Mouse (Mus musculus): ENCODE measurements around the gene 4930539E08Rik. TPM values are rescaled to one million over a fixed set of nuclear protein-coding genes. Genes with fewer than 3 reads are reported as not detected.
A peak's percentile ranks its signal among the peaks of the same experiment; 100 is the strongest.

Gene 4930539E08Rik
- polyA plus RNA-seq (2012; ENCODE audit: insufficient read depth, insufficient read length, missing spikeins) = 0.20 TPM in 1 of 2 replicates, not detected in the other

GRCm38 (mm10) chr17:28915060-28915628, at the start of gene 4930539E08Rik:
Gene 4930539E08Rik (minus strand): TSS chr17:28915324.
- Histone ChIP-seq H3K4me3 (ENCODE audit: insufficient read depth, low read length) (no peak within 1 kb of the TSS), H3K27ac (ENCODE audit: insufficient read depth, low read depth, low read length) (no peak within 1 kb of the TSS), H3K4me1 (ENCODE audit: control insufficient read depth, insufficient read depth, low read length) (peaks cover 3% of the 10 kb centered on the region; the same call in 1 of the 2 replicates)
- TF ChIP-seq CTCF (IDR thresholded peaks at IDR 0.05; ENCODE audit: low read depth, low read length) (no peak), POLR2A (IDR thresholded peaks at IDR 0.05; ENCODE audit: borderline replicate concordance, low read depth, low read length) (no peak)

- Histone ChIP-seq H3K27ac (ENCODE audit: insufficient read depth, low read depth, low read length) (no peak overlapping the region), H3K4me1 (ENCODE audit: control insufficient read depth, insufficient read depth, low read length) (peaks cover 3% of the 10 kb centered on the region), H3K4me3 (ENCODE audit: insufficient read depth, low read length) (no peak overlapping the region)
- TF ChIP-seq POLR2A (IDR thresholded peaks at IDR 0.05; ENCODE audit: borderline replicate concordance, low read depth, low read length) = no peak
- TF ChIP-seq CTCF (IDR thresholded peaks at IDR 0.05; ENCODE audit: low read depth, low read length) = no peak
Observed at GRCm38 (mm10) chr17:28961596-28961995, 46.5 kb upstream of the 4930539E08Rik start.

GRCm38 (mm10) chr17:28960597-28960996, 45.5 kb upstream of the 4930539E08Rik start:
- TF ChIP-seq POLR2A (IDR thresholded peaks at IDR 0.05; ENCODE audit: borderline replicate concordance, low read depth, low read length) = no peak
- TF ChIP-seq CTCF (IDR thresholded peaks at IDR 0.05; ENCODE audit: low read depth, low read length) = no peak
- Histone ChIP-seq H3K4me1 (ENCODE audit: control insufficient read depth, insufficient read depth, low read length) (no peaks in the 10 kb centered on the region; the same call in 1 of the 2 replicates), H3K4me3 (ENCODE audit: insufficient read depth, low read length) (no peak overlapping the region), H3K27ac (ENCODE audit: insufficient read depth, low read depth, low read length) (no peak overlapping the region)

- no peak overlapping the region for H3K4me3 ChIP-seq (ENCODE audit: insufficient read depth, low read length)
- H3K4me1 ChIP-seq (ENCODE audit: control insufficient read depth, insufficient read depth, low read length) = peaks cover 24% of the 10 kb centered on the region
- TF ChIP-seq CTCF (IDR thresholded peaks at IDR 0.05; ENCODE audit: low read depth, low read length) (no peak), POLR2A (IDR thresholded peaks at IDR 0.05; ENCODE audit: borderline replicate concordance, low read depth, low read length) (no peak)
- H3K27ac ChIP-seq (ENCODE audit: insufficient read depth, low read depth, low read length) = no peak overlapping the region
Observed at GRCm38 (mm10) chr17:28954416-28954815, 39.3 kb upstream of the 4930539E08Rik start.

- no peak for TF ChIP-seq POLR2A (IDR thresholded peaks at IDR 0.05; ENCODE audit: borderline replicate concordance, low read depth, low read length)
- TF ChIP-seq CTCF (IDR thresholded peaks at IDR 0.05; ENCODE audit: low read depth, low read length) = no peak
- Histone ChIP-seq H3K4me1 (ENCODE audit: control insufficient read depth, insufficient read depth, low read length) (peaks cover 26% of the 10 kb centered on the region), H3K27ac (ENCODE audit: insufficient read depth, low read depth, low read length) (no peak overlapping the region), H3K4me3 (ENCODE audit: insufficient read depth, low read length) (peak overlapping the region; percentile 97)
Observed at GRCm38 (mm10) chr17:28953251-28953650, 38.1 kb upstream of the 4930539E08Rik start.

GRCm38 (mm10) chr17:28951831-28952799, 37.0 kb upstream of the 4930539E08Rik start, which contains the start of gene Kctd20:
Gene Kctd20 (plus strand): TSS chr17:28951950.
- Histone ChIP-seq H3K4me1 (ENCODE audit: control insufficient read depth, insufficient read depth, low read length) (peaks cover 28% of the 10 kb centered on the region), H3K4me3 (ENCODE audit: insufficient read depth, low read length) (peak within 1 kb of the TSS; percentile 97), H3K27ac (ENCODE audit: insufficient read depth, low read depth, low read length) (peak within 1 kb of the TSS; percentile 93)
- TF ChIP-seq CTCF (IDR thresholded peaks at IDR 0.05; ENCODE audit: low read depth, low read length) (no peak), POLR2A (IDR thresholded peaks at IDR 0.05; ENCODE audit: borderline replicate concordance, low read depth, low read length) (peak; percentile 39; the same call in 1 of the 2 replicates)

GRCm38 (mm10) chr17:28950751-28951150, 35.6 kb upstream of the 4930539E08Rik start:
- TF ChIP-seq POLR2A (IDR thresholded peaks at IDR 0.05; ENCODE audit: borderline replicate concordance, low read depth, low read length) = no peak
- no peak for TF ChIP-seq CTCF (IDR thresholded peaks at IDR 0.05; ENCODE audit: low read depth, low read length)
- Histone ChIP-seq H3K4me3 (ENCODE audit: insufficient read depth, low read length) (no peak overlapping the region), H3K4me1 (ENCODE audit: control insufficient read depth, insufficient read depth, low read length) (peaks cover 28% of the 10 kb centered on the region), H3K27ac (ENCODE audit: insufficient read depth, low read depth, low read length) (0 out of 2 replicates have a peak overlapping the region, but pooled peaks have one; percentile 93)

- H3K4me1 ChIP-seq (ENCODE audit: control insufficient read depth, insufficient read depth, low read length) = peaks cover 13% of the 10 kb centered on the region
- TF ChIP-seq CTCF (IDR thresholded peaks at IDR 0.05; ENCODE audit: low read depth, low read length) = no peak
- TF ChIP-seq POLR2A (IDR thresholded peaks at IDR 0.05; ENCODE audit: borderline replicate concordance, low read depth, low read length) = no peak
- H3K4me3 ChIP-seq (ENCODE audit: insufficient read depth, low read length) = no peak overlapping the region
- H3K27ac ChIP-seq (ENCODE audit: insufficient read depth, low read depth, low read length) = no peak overlapping the region
Observed at GRCm38 (mm10) chr17:28948661-28949060, 33.5 kb upstream of the 4930539E08Rik start.

GRCm38 (mm10) chr17:28947011-28947939, 32.2 kb upstream of the 4930539E08Rik start:
- H3K27ac ChIP-seq (ENCODE audit: insufficient read depth, low read depth, low read length) = no peak overlapping the region
- no peak overlapping the region for H3K4me3 ChIP-seq (ENCODE audit: insufficient read depth, low read length)
- peaks cover 12% of the 10 kb centered on the region for H3K4me1 ChIP-seq (ENCODE audit: control insufficient read depth, insufficient read depth, low read length)
- TF ChIP-seq POLR2A (IDR thresholded peaks at IDR 0.05; ENCODE audit: borderline replicate concordance, low read depth, low read length) (no peak), CTCF (IDR thresholded peaks at IDR 0.05; ENCODE audit: low read depth, low read length) (no peak)

Data from bone marrow macrophage, adult 2 months (primary cell).